Mouse (Mus musculus): ENCODE results near the gene Stard13. TPM values are rescaled to one million over a fixed set of nuclear protein-coding genes. Genes with fewer than 3 reads are reported as not detected.
A peak's percentile ranks its signal among the peaks of the same experiment; 100 is the strongest.

Stard13 gene
- polyA plus RNA-seq, 1 experiment: 4.9 TPM

DNA sequence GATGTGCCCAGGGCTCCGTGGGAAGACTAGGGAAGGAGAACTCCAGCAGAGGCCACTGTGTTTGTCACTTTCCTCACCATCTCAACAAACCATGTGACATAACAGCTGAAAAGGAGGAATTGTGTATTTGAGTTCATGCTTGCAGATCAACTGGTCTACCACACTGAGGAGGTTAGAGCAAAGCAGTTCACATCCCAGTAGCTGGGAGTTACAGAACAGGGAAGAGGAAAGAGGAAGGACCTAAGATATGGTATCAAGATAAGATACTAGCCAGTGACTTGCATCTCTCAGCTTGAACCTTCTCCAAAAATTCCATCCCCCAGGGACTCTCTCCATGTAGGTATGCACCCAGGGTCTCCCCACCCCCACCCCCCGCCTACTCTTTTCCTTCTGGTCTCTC, 27.9 kb upstream of the Stard13 start:
- Histone ChIP-seq H3K27me3 (ENCODE audit: control insufficient read depth, insufficient read depth, low read length) (no peaks in the 10 kb centered on the region), H3K4me3 (ENCODE audit: low read depth, low read length) (no peak overlapping the region), H3K4me1 (ENCODE audit: control insufficient read depth, insufficient read depth, insufficient read length, low read length) (no peaks in the 10 kb centered on the region), H3K27ac (ENCODE audit: insufficient read depth, low read depth, low read length) (no peak overlapping the region), H3K36me3 (ENCODE audit: control insufficient read depth, insufficient read depth, low read length) (no peaks in the 10 kb centered on the region)
- TF ChIP-seq POLR2A (IDR thresholded peaks at IDR 0.05; ENCODE audit: low read depth, low read length) (no peak), CTCF (IDR thresholded peaks at IDR 0.05; ENCODE audit: extremely low read depth, insufficient read length, insufficient replicate concordance, low read depth, low read length) (no peak)
- WGBS: 89% methylated on average over 2 of the region's 2 CpGs

DNA sequence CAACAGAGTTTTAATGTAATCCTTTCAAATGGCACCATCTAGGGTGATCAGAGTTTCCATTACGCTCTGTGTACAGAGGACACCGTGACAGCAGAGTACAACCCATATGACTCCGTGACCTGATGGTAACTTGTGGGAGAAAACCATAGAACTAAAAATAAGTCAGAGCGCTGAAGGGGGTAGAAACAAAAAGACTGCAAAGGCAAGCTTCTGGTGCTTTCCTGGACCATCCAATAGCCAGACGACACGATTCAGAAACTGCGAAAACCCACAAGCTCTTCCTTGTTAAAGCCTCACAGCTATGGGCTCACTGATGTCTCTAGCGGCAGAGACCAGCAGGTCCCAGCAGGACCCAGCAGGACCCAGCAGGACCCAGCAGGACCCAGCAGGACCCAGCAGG, 18.6 kb upstream of the Stard13 start:
- Histone ChIP-seq H3K27me3 (ENCODE audit: control insufficient read depth, insufficient read depth, low read length) (no peaks in the 10 kb centered on the region), H3K27ac (ENCODE audit: insufficient read depth, low read depth, low read length) (no peak overlapping the region), H3K4me3 (ENCODE audit: low read depth, low read length) (no peak overlapping the region), H3K36me3 (ENCODE audit: control insufficient read depth, insufficient read depth, low read length) (no peaks in the 10 kb centered on the region), H3K4me1 (ENCODE audit: control insufficient read depth, insufficient read depth, insufficient read length, low read length) (peaks cover 16% of the 10 kb centered on the region; the same call in 1 of the 2 replicates)
- 85% methylated on average over 8 of the region's 8 CpGs for WGBS
- TF ChIP-seq POLR2A (IDR thresholded peaks at IDR 0.05; ENCODE audit: low read depth, low read length): no peak
- no peak for TF ChIP-seq CTCF (IDR thresholded peaks at IDR 0.05; ENCODE audit: extremely low read depth, insufficient read length, insufficient replicate concordance, low read depth, low read length)

DNA sequence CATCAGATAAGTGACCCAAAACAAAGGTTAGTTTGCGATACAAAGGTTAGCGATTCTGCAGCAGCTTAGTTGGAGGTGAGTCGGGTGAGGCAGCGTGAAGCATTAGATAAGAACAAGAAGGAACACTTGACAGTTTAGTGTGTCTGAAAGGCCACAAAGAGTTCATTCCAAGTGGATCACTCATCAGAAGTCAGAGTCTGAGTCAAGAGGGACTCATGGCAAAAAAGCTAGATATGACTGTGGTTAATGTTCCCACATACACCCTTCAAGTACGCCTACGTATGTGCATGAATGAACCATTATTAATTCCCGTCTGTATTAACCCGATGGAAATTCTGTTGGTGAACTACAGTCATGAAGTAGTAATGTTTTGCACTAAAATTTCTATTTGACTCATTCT, 18.0 kb upstream of the Stard13 start:
- H3K4me3 ChIP-seq (ENCODE audit: low read depth, low read length): no peak overlapping the region
- no peak for TF ChIP-seq POLR2A (IDR thresholded peaks at IDR 0.05; ENCODE audit: low read depth, low read length)
- no peak for TF ChIP-seq CTCF (IDR thresholded peaks at IDR 0.05; ENCODE audit: extremely low read depth, insufficient read length, insufficient replicate concordance, low read depth, low read length)
- no peaks in the 10 kb centered on the region for H3K27me3 ChIP-seq (ENCODE audit: control insufficient read depth, insufficient read depth, low read length)
- no peak overlapping the region for H3K27ac ChIP-seq (ENCODE audit: insufficient read depth, low read depth, low read length)
- peaks cover 16% of the 10 kb centered on the region; the same call in 1 of the 2 replicates for H3K4me1 ChIP-seq (ENCODE audit: control insufficient read depth, insufficient read depth, insufficient read length, low read length)
- no peaks in the 10 kb centered on the region for H3K36me3 ChIP-seq (ENCODE audit: control insufficient read depth, insufficient read depth, low read length)
- WGBS: 47% methylated on average over 8 of the region's 8 CpGs

DNA sequence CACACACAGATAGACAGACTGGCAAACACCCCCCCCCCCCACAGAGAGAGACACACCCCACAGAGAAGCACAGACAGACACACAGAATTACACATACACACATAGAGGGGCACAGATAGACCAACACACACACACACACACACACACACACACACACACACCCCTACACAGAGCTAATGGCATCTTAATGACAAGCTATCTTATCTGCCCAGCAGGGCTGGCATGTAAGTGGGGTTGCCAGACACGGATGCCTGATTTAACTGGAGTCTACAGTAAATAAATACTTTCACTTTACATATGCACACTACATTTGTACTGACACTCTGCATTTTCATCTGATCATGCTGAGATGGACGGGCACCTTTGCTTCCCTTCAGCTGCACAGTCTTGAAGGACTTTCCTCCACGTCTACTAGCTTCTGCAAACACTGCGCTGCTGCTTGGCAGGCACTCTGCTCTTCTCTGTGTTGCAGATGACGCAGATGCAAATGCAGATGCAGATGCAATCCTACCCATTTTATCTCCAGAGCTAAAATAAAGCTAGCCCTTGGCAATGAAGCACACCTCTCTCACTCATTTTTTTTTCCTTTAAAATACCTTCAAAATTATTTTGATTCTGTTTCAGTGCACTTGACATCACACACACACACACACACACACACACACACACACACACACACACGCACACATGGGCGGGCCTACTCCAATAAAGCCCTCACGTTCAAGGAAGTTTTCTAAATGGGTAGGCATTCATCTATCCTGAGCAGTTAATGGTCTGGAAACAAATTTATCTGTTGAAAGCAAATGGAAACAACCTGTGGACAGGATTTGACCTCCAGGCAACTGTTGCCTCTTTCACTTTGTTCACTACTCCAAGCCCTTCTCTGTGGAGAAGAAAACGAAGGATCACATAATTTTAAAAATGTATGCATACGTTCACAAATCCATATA, 15.3 kb upstream of the Stard13 start:
- Histone ChIP-seq H3K27ac (ENCODE audit: insufficient read depth, low read depth, low read length) (peak overlapping the region; percentile 12; the same call in 1 of the 2 replicates), H3K4me3 (ENCODE audit: low read depth, low read length) (no peak overlapping the region), H3K27me3 (ENCODE audit: control insufficient read depth, insufficient read depth, low read length) (no peaks in the 10 kb centered on the region), H3K4me1 (ENCODE audit: control insufficient read depth, insufficient read depth, insufficient read length, low read length) (peaks cover 21% of the 10 kb centered on the region; the same call in 1 of the 2 replicates), H3K36me3 (ENCODE audit: control insufficient read depth, insufficient read depth, low read length) (no peaks in the 10 kb centered on the region)
- no peak for TF ChIP-seq POLR2A (IDR thresholded peaks at IDR 0.05; ENCODE audit: low read depth, low read length)
- WGBS: 38% methylated on average over 10 of the region's 10 CpGs

DNA sequence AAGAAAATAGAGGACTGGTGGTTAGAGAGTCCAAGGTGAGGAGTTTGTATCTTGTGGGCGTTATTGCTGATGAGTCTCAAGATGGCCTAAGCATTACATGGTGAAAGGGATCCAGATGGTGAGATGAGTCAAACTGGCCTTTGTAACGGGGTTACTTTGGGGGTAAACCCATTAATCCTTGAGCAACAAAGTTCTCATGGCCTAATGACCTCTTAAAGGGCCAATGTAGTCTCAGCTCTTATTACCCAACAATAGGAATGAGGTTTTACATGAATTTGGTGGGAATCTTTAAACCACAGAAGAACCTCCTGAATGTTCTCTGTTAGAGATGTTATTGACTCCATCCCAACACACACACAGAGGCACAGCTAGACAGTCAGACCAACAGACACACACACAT, 14.4 kb upstream of the Stard13 start:
- H3K4me1 ChIP-seq (ENCODE audit: control insufficient read depth, insufficient read depth, insufficient read length, low read length): peaks cover 21% of the 10 kb centered on the region; the same call in 1 of the 2 replicates
- TF ChIP-seq POLR2A (IDR thresholded peaks at IDR 0.05; ENCODE audit: low read depth, low read length): no peak
- TF ChIP-seq CTCF (IDR thresholded peaks at IDR 0.05; ENCODE audit: extremely low read depth, insufficient read length, insufficient replicate concordance, low read depth, low read length): no peak
- no peaks in the 10 kb centered on the region for H3K27me3 ChIP-seq (ENCODE audit: control insufficient read depth, insufficient read depth, low read length)
- H3K36me3 ChIP-seq (ENCODE audit: control insufficient read depth, insufficient read depth, low read length): no peaks in the 10 kb centered on the region
- 65% methylated on average over 2 of the region's 2 CpGs for WGBS
- no peak overlapping the region for H3K4me3 ChIP-seq (ENCODE audit: low read depth, low read length)
- peak overlapping the region; percentile 30; the same call in 1 of the 2 replicates for H3K27ac ChIP-seq (ENCODE audit: insufficient read depth, low read depth, low read length)

DNA sequence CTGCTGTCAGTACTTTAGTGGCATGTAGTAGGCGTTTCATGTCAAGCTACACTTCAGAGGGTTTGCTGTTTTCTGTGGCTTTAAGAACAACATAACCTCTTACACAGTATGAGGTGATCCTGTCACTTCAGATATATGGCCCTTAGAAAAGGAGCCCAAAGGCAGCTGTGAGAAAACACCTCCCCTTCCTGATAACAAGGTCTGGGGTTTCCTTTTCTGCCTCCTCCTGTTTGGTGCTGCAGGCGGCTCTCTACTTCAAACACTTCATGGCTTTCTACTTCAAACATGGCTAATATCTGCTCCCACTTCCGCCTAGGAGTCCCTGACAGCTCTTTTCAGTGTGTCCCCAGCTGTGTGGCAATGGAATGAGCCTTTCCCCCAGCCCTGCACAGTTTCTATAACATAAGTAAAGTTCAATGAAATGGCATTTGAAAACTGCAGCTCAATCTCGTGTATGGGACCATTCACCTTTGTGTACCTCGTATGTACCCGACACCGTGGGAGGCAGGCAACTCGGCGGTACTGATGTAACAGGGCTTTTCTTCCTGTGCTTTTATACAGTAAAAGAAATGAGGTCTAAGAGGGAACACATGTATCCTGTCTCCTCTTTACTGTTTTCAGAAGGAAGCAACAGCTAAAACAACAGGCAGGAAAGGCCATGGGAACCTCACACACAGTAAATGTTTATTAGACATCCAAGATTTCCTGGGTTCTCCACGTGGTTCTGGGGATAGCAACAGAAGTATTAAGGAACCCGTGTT, 13.7 kb upstream of the Stard13 start:
- peak overlapping the region; percentile 30 for H3K27ac ChIP-seq (ENCODE audit: insufficient read depth, low read depth, low read length)
- H3K36me3 ChIP-seq (ENCODE audit: control insufficient read depth, insufficient read depth, low read length): no peaks in the 10 kb centered on the region
- H3K4me1 ChIP-seq (ENCODE audit: control insufficient read depth, insufficient read depth, insufficient read length, low read length): peaks cover 20% of the 10 kb centered on the region; the same call in 1 of the 2 replicates
- no peak for TF ChIP-seq POLR2A (IDR thresholded peaks at IDR 0.05; ENCODE audit: low read depth, low read length)
- TF ChIP-seq CTCF (IDR thresholded peaks at IDR 0.05; ENCODE audit: extremely low read depth, insufficient read length, insufficient replicate concordance, low read depth, low read length): no peak
- H3K4me3 ChIP-seq (ENCODE audit: low read depth, low read length): no peak overlapping the region
- H3K27me3 ChIP-seq (ENCODE audit: control insufficient read depth, insufficient read depth, low read length): no peaks in the 10 kb centered on the region
- 11% methylated on average over 11 of the region's 11 CpGs for whole genome bisulfite sequencing

DNA sequence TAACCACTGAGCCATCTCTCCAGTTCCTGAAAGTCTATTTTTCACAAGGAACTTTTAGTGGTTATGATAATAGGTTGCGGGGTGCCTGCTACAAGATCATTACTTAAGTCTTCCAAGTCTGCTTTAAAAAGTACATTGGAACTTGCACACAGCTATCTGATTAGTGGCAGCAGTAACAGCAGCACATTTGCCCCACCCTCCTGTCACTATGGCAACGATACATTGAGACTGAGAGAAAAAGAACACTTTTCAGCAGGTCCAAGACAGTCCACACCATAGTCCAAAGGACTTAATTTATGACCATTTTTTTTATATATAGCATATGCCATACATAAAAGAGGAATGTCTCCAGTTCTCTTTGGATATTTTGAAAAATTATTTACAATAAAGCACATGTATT, 12.7 kb upstream of the Stard13 start:
- TF ChIP-seq POLR2A (IDR thresholded peaks at IDR 0.05; ENCODE audit: low read depth, low read length): no peak
- no peak for TF ChIP-seq CTCF (IDR thresholded peaks at IDR 0.05; ENCODE audit: extremely low read depth, insufficient read length, insufficient replicate concordance, low read depth, low read length)
- peaks cover 16% of the 10 kb centered on the region; the same call in 1 of the 2 replicates for H3K4me1 ChIP-seq (ENCODE audit: control insufficient read depth, insufficient read depth, insufficient read length, low read length)

More for the DNA sequence above, 12.7 kb upstream of the Stard13 start:
- H3K4me3 ChIP-seq (ENCODE audit: low read depth, low read length): no peak overlapping the region
- H3K27ac ChIP-seq (ENCODE audit: insufficient read depth, low read depth, low read length): 0 out of 2 replicates have a peak overlapping the region, but pooled peaks have one; percentile 53
- no peaks in the 10 kb centered on the region for H3K36me3 ChIP-seq (ENCODE audit: control insufficient read depth, insufficient read depth, low read length)
- 32% methylated on average over 2 of the region's 2 CpGs for WGBS
- H3K27me3 ChIP-seq (ENCODE audit: control insufficient read depth, insufficient read depth, low read length): no peaks in the 10 kb centered on the region
